Mouse (Mus musculus) brain, embryonic 14.5 days (tissue): ENCODE results near the gene Sh3bp1.

Experiments used
- CTCF ChIP-seq: fragments of 200-500 bp; IDR thresholded peaks from 2 replicates; pipeline ENCODE4 v1.5.1; 2012; ENCODE audit warnings: inconsistent platforms, mild to moderate bottlenecking, moderate library complexity, borderline replicate concordance; ENCODE audit not compliant: insufficient read depth, insufficient read length; ENCODE audit errors: extremely low read depth
- POLR2A ChIP-seq: fragments of 200-500 bp; IDR thresholded peaks from 2 replicates; pipeline ENCODE4 v1.6.1; 2012; ENCODE audit warnings: mild to moderate bottlenecking, inconsistent platforms, borderline replicate concordance; ENCODE audit not compliant: poor library complexity, insufficient read depth, insufficient read length, severe bottlenecking; ENCODE audit errors: extremely low read depth

- TF ChIP-seq POLR2A (no peak), CTCF (no peak)
Observed at GRCm38 (mm10) chr15:78946232-78946631, 46.7 kb downstream of the Sh3bp1 start.
